Mouse (Mus musculus) embryo, embryonic 9.5 days (tissue): Measurements from ENCODE around the gene Spata33.
A peak's percentile ranks its signal among the peaks of the same experiment; 100 is the strongest.
"Not testable (repeated sequence)": the region's sequence is repeated elsewhere in the genome, so short reads cannot be mapped to it uniquely, and the experiment has no call there.

Source experiments
- DNase-seq: peaks from one replicate; pipeline ENCODE4 v3.0.0-alpha.2; 2017; ENCODE audit errors: extremely low spot score

Spata33 gene

GRCm38 (mm10) chr8:123212321-123213117 is at the start of gene Spata33, which contains the start of gene Chmp1a:
Gene Spata33 (plus strand): TSS chr8:123212832.
Gene Chmp1a (minus strand): TSS chr8:123212763.
- DNase-seq: peak; percentile 99

GRCm38 (mm10) chr8:123181391-123181790 is 31.2 kb upstream of the Spata33 start:
- peak; percentile 59 for DNase-seq

- DNase-seq: peak; percentile 66
These were observed 26.8 kb upstream of the Spata33 start, which contains the start of gene Dpep1 for GRCm38 (mm10) chr8:123185566-123186409. Gene Dpep1 (plus strand): TSS chr8:123186242.

GRCm38 (mm10) chr8:123188006-123188405 is 24.6 kb upstream of the Spata33 start:
- DNase-seq: no peak

GRCm38 (mm10) chr8:123188841-123189240 is 23.8 kb upstream of the Spata33 start:
- DNase-seq: no peak

GRCm38 (mm10) chr8:123190678-123191077 is 22.0 kb upstream of the Spata33 start:
- peak; percentile 84 for DNase-seq

GRCm38 (mm10) chr8:123191908-123192307 is 20.7 kb upstream of the Spata33 start:
- DNase-seq: no peak

GRCm38 (mm10) chr8:123193771-123194170 is 18.9 kb upstream of the Spata33 start:
- no peak for DNase-seq

- DNase-seq: not testable (repeated sequence)
These were observed 15.6 kb upstream of the Spata33 start for GRCm38 (mm10) chr8:123197016-123197415.

- DNase-seq: no peak
These were observed 12.8 kb upstream of the Spata33 start for GRCm38 (mm10) chr8:123199864-123200263.

GRCm38 (mm10) chr8:123202288-123202687 is 10.3 kb upstream of the Spata33 start:
- peak; percentile 83 for DNase-seq

- DNase-seq: no peak
These were observed 9.1 kb upstream of the Spata33 start for GRCm38 (mm10) chr8:123203571-123203970.

GRCm38 (mm10) chr8:123211876-123212275 is 756 bp upstream of the Spata33 start:
- DNase-seq: no peak

GRCm38 (mm10) chr8:123213118-123213772 is 613 bp downstream of the Spata33 start:
- no peak for DNase-seq

GRCm38 (mm10) chr8:123215430-123215829 is 2.8 kb downstream of the Spata33 start:
- DNase-seq: no peak

GRCm38 (mm10) chr8:123220917-123221316 is 8.3 kb downstream of the Spata33 start:
- DNase-seq: no peak

- DNase-seq: peak; percentile 90
These were observed 11.9 kb downstream of the Spata33 start, which contains the start of gene Cdk10 for GRCm38 (mm10) chr8:123224278-123225266. Gene Cdk10 (plus strand): TSS chr8:123224842.

GRCm38 (mm10) chr8:123228416-123228815 is 15.8 kb downstream of the Spata33 start:
- no peak for DNase-seq

- not testable (repeated sequence) for DNase-seq
These were observed 17.7 kb downstream of the Spata33 start for GRCm38 (mm10) chr8:123230326-123230725.

- DNase-seq: no peak
These were observed 19.1 kb downstream of the Spata33 start for GRCm38 (mm10) chr8:123231742-123232141.

- DNase-seq: no peak
These were observed 19.9 kb downstream of the Spata33 start for GRCm38 (mm10) chr8:123232553-123232952.
